In the genomic region with DNA sequence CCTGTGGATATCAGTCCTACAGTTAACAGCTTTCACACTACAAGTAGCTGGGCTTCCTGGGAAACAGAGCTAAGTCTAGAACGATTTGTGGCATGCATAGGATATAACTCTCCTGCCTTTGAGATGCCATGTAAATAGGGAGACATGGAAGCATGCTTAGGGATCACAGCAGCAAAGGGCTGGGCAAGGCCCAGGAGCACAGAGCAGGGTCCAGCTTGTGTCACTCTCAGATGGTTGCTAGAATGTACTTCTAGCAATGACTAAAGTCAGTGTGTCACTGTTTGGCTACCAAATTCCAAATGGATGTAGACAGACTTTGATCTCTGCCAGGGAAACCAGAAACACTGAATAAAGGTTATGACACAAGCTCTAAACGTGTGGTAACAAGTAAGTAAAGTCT, we compare ENCODE assay signal across 17 mouse cellular contexts.
"Had no signal": no experiment of that assay in that cellular context is flagged by ENCODE, and none has a peak within 500 bp of the region (broad histone marks: within the 10 kb centered on the region; RNA-seq: fewer than 3 reads in every experiment).

No protein-coding gene starts in this region.

- H3K9ac ChIP-seq: kidney, embryonic 15.5 days; liver, embryonic 14.5 days; neural tube, embryonic 13.5 days had no signal

- H3K9me3 ChIP-seq: kidney, embryonic 15.5 days; neural tube, embryonic 13.5 days had no signal

- H3K36me3 ChIP-seq: kidney, embryonic 15.5 days; neural tube, embryonic 13.5 days had no signal

- H3K4me2 ChIP-seq: kidney, embryonic 15.5 days; midbrain, embryonic 11.5 days; neural tube, embryonic 13.5 days had no signal

- H3K4me3 ChIP-seq: kidney, embryonic 15.5 days; left cerebral cortex, adult 2 months; neural tube, embryonic 13.5 days had no signal

- H3K27me3 ChIP-seq: kidney, embryonic 15.5 days; neural tube, embryonic 13.5 days had no signal

- DNase-seq: kidney, adult 11 months; kidney, adult 8-10 months; kidney, postnatal 10 days; kidney, postnatal 36 days; layer of hippocampus, postnatal 36 days; lung, adult 2 months; lung, postnatal 14 days; lung, postnatal 4 days; midbrain, embryonic 14.5 days; thymus, adult 2 months; thymus, postnatal 14 days; thymus, postnatal 4 days had no signal

- H3K27ac ChIP-seq: kidney, embryonic 15.5 days; left cerebral cortex, adult 2 months; liver, embryonic 14.5 days; neural tube, embryonic 13.5 days had no signal
